Mouse (Mus musculus) limb, embryonic 14.5 days (tissue): Measurements from ENCODE around the gene Asb2. TPM values are rescaled to one million over a fixed set of nuclear protein-coding genes. Genes with fewer than 3 reads are reported as not detected.

Experiments
- ATAC-seq: fragments of 200-750 bp; cut with Nextera tagmentation; 2 replicates; pipeline ENCODE4 v1.8.0; 2017; ENCODE audit warnings: low read depth, moderate number of reproducible peaks, moderate TSS enrichment; ENCODE audit not compliant: low FRiP score
- DNase-seq: peaks from one replicate; pipeline ENCODE4 v3.0.0-alpha.2; 2015; ENCODE audit warnings: low spot score
- H3K27ac ChIP-seq: fragments of 300-500 bp; sonication (generic); replicated peaks from 2 replicates; pipeline ENCODE4 v1.5.1; 2014; ENCODE audit warnings: low read depth, mild to moderate bottlenecking, low read length, moderate library complexity, mixed read lengths
- H3K27me3 ChIP-seq: fragments of 300-500 bp; sonication (generic); 2 replicates; pipeline ENCODE4 v1.6.1; 2014; ENCODE audit warnings: low read length, mixed read lengths; ENCODE audit not compliant: control insufficient read depth, insufficient read depth
- H3K36me3 ChIP-seq: fragments of 300-500 bp; sonication (generic); 2 replicates; pipeline ENCODE4 v1.6.1; 2014; ENCODE audit warnings: mild to moderate bottlenecking, low read length, moderate library complexity, mixed read lengths; ENCODE audit not compliant: control insufficient read depth, insufficient read depth
- H3K4me1 ChIP-seq: fragments of 300-500 bp; sonication (generic); 2 replicates; pipeline ENCODE4 v1.6.1; 2014; ENCODE audit warnings: antibody characterized with exemption, low read length, mixed read lengths; ENCODE audit not compliant: control insufficient read depth, insufficient read depth
- H3K4me2 ChIP-seq: fragments of 300-500 bp; sonication (generic); replicated peaks from 2 replicates; pipeline ENCODE4 v1.6.1; 2014; ENCODE audit warnings: low read depth, mild to moderate bottlenecking, low read length, moderate library complexity; ENCODE audit not compliant: severe bottlenecking
- H3K4me3 ChIP-seq: fragments of 300-500 bp; sonication (generic); replicated peaks from 2 replicates; pipeline ENCODE4 v1.5.1; 2014; ENCODE audit warnings: low read length
- H3K9ac ChIP-seq: fragments of 300-500 bp; sonication (generic); 2 replicates; pipeline ENCODE4 v1.6.1; 2014; ENCODE audit warnings: mild to moderate bottlenecking, low read depth, low read length, moderate library complexity; ENCODE audit not compliant: severe bottlenecking
- H3K9me3 ChIP-seq: fragments of 300-500 bp; sonication (generic); 2 replicates; pipeline ENCODE4 v1.6.1; 2016; ENCODE audit warnings: low read length; ENCODE audit not compliant: control insufficient read depth
- POLR2A ChIP-seq: fragments of 200-500 bp; IDR thresholded peaks from 2 replicates; pipeline ENCODE4 v1.8.0; 2012; ENCODE audit warnings: inconsistent platforms, mild to moderate bottlenecking, moderate library complexity, borderline replicate concordance; ENCODE audit not compliant: insufficient read depth, insufficient read length; ENCODE audit errors: extremely low read depth
- WGBS: fragments of 180-500 bp; shearing (Covaris S2); extraction: QIAGEN DNeasy Blood & Tissue Kit; methylation state at CpG from one replicate; pipeline ENCODE4 v1.1.7; 2014; 5-methylcytosine and 5-hydroxymethylcytosine counted together
- polyA plus RNA-seq, 2 experiments: library from polyadenylated mRNA; depleted of rRNA in 1 of 2; stranded (reverse) in 1 of 2; unstranded in 1 of 2; fragments of >200 nt; fragmentation: Nextera tagmentation in 1 of 2; extraction: Ambion mirVana in 1 of 2; gene quantifications; 2 replicates each; pipeline versions ENCODE4 v1.2.1 to v1.2.3; 2012 to 2014

Gene Asb2
- polyA plus RNA-seq, 2 experiments: 11.7 to 13.8 TPM

DNA sequence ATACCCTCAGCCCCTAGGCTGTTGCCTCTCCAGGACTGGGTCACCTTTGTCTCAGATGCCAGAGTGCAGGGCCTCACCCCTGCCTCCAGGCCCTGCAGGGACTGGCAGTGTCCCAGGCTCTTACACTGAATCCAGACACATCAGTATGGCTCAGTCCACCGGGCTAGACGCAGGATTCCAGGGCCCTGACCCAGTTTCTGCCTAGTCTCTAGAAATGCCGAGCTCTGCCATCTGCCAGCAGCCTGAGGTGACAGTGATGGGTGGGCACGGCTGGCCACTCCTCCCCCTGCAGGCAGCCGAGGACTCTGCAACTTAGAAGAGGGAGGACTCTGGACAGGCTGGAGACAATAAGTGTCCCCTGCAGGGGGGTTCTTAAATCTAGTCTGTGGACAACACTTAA lies 2.3 kb downstream of the Asb2 start:
- no peak for DNase-seq
- Histone ChIP-seq H3K27ac (no peak overlapping the region), H3K9me3 (no peaks in the 10 kb centered on the region), H3K4me3 (no peak overlapping the region), H3K36me3 (no peaks in the 10 kb centered on the region), H3K27me3 (no peaks in the 10 kb centered on the region), H3K9ac (no peak overlapping the region), H3K4me2 (no peak overlapping the region), H3K4me1 (no peaks in the 10 kb centered on the region)
- 23% methylated on average over 5 of the region's 5 CpGs for WGBS
- no peak for TF ChIP-seq POLR2A
- ATAC-seq: peak; percentile 62

- WGBS: 91% methylated on average over 6 of the region's 6 CpGs
- H3K9ac ChIP-seq: no peak overlapping the region
Observed at GRCm38 (mm10) chr12:103352735-103353134, 3.1 kb downstream of the Asb2 start.

DNA sequence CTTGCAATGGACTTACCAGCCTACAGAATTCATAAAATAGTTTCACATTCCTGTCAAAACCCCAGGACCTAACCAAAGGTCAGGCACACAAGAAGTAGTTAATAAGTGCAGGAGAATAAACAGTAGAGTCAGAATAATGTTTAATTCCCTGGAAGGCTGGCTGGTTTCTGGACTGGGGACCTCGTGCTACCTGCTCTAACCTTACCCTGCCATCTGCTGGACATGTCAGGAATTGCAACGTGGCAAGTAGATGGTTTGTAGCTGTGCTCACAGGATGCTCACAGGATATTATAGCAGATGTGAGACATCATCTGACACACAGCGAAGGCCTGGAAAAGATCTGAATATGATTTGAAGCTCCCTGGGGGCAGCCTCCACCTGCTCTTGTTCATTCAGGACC lies 7.3 kb downstream of the Asb2 start:
- TF ChIP-seq POLR2A: no peak; the same call in 1 of the 2 replicates
- peak; percentile 41; the same call in 1 of the 2 replicates for ATAC-seq
- H3K9me3 ChIP-seq: no peaks in the 10 kb centered on the region

More at GRCm38 (mm10) chr12:103352735-103353134, 3.1 kb downstream of the Asb2 start:
- no peaks in the 10 kb centered on the region for H3K4me1 ChIP-seq
- no peak overlapping the region for H3K4me2 ChIP-seq
- no peak overlapping the region for H3K27ac ChIP-seq
- H3K36me3 ChIP-seq: no peaks in the 10 kb centered on the region
- ATAC-seq (no peak), DNase-seq (no peak)
- H3K4me3 ChIP-seq: no peak overlapping the region
- H3K27me3 ChIP-seq: no peaks in the 10 kb centered on the region
- no peak for TF ChIP-seq POLR2A
- no peaks in the 10 kb centered on the region for H3K9me3 ChIP-seq

GRCm38 (mm10) chr12:103347406-103347805 lies 8.4 kb downstream of the Asb2 start:
- Histone ChIP-seq H3K36me3 (no peaks in the 10 kb centered on the region), H3K9ac (no peak overlapping the region), H3K4me3 (no peak overlapping the region), H3K4me1 (no peaks in the 10 kb centered on the region), H3K27ac (no peak overlapping the region), H3K9me3 (no peaks in the 10 kb centered on the region), H3K27me3 (no peaks in the 10 kb centered on the region), H3K4me2 (no peak overlapping the region)
- TF ChIP-seq POLR2A: no peak
- ATAC-seq (no peak), DNase-seq (no peak)
- 43% methylated on average over 5 of the region's 5 CpGs for WGBS

More for the DNA sequence above, 7.3 kb downstream of the Asb2 start:
- H3K4me3 ChIP-seq: no peak overlapping the region
- H3K27ac ChIP-seq: no peak overlapping the region
- WGBS: 4% methylated on average over 3 of the region's 3 CpGs
- H3K9ac ChIP-seq: no peak overlapping the region
- H3K36me3 ChIP-seq: no peaks in the 10 kb centered on the region
- H3K4me2 ChIP-seq: no peak overlapping the region
- peak; percentile 79 for DNase-seq
- no peaks in the 10 kb centered on the region for H3K27me3 ChIP-seq
- H3K4me1 ChIP-seq: no peaks in the 10 kb centered on the region

DNA sequence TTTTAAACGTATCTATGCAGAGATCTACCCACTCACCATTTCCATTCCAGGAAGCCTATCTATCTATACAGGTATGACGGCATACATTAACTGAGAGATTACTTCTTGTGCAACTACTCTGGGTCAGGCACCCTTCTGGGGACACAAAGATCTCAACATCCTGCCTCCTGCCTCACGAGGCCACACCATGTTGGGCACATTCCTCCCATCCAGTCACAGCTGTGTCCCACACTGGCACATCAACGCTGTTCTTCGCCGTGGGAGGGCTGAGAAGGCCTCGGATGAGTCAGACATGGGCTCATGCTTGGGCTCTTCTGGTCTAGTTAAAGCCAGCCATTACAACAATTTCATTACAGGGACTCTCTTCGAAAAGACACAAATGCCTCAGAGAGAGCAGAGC lies 8.9 kb downstream of the Asb2 start:
- no peak for TF ChIP-seq POLR2A
- Histone ChIP-seq H3K36me3 (no peaks in the 10 kb centered on the region), H3K9me3 (no peaks in the 10 kb centered on the region), H3K27ac (no peak overlapping the region), H3K9ac (no peak overlapping the region), H3K4me2 (no peak overlapping the region), H3K4me3 (no peak overlapping the region), H3K4me1 (no peaks in the 10 kb centered on the region), H3K27me3 (no peaks in the 10 kb centered on the region)
- 84% methylated on average over 8 of the region's 8 CpGs for WGBS
- DNase-seq: no peak
- ATAC-seq: no peak

DNA sequence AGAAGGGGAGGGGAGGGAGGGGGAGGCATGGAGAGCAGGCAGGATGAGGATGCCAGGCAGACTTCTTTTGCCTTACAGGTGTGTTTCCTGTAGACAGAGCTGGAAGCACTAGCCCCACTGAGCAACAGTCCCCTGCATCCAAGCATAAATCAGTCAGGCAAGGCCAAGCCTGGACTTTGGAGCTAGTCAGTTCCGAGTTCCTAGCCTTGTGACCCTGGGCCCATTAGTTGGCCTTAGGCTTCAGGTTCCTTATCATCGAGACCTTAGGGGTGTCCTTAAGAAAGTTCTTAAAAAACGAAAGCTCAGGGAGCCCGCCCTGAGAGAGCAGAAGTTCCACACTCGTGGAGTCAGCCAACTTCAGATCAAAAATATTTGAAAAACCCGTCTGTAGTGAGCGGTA lies 10.9 kb downstream of the Asb2 start:
- H3K4me1 ChIP-seq: no peaks in the 10 kb centered on the region
- H3K4me3 ChIP-seq: no peak overlapping the region
- H3K4me2 ChIP-seq: no peak overlapping the region
- no peak for ATAC-seq
- no peak for DNase-seq
- WGBS: 82% methylated on average over 7 of the region's 7 CpGs
- no peaks in the 10 kb centered on the region for H3K27me3 ChIP-seq
- H3K9me3 ChIP-seq: no peaks in the 10 kb centered on the region
- H3K36me3 ChIP-seq: no peaks in the 10 kb centered on the region
- TF ChIP-seq POLR2A: no peak
- H3K27ac ChIP-seq: no peak overlapping the region
- no peak overlapping the region for H3K9ac ChIP-seq
